Mouse (Mus musculus) bone marrow, adult 2 months (tissue): ENCODE results near the gene Camkmt. TPM values are rescaled to one million over a fixed set of nuclear protein-coding genes. Genes with fewer than 3 reads are reported as not detected.

Experiments
- H3K27ac ChIP-seq: fragments of 200-500 bp; 2 replicates; pipeline ENCODE4 v1.5.1; 2012; ENCODE audit warnings: low read depth, mild to moderate bottlenecking, control low read depth, inconsistent platforms, low read length; ENCODE audit not compliant: control insufficient read depth, poor library complexity, insufficient read depth
- H3K4me1 ChIP-seq: fragments of 200-500 bp; 2 replicates; pipeline ENCODE4 v1.6.1; 2011; ENCODE audit warnings: low read length; ENCODE audit not compliant: control insufficient read depth, insufficient read depth
- H3K4me3 ChIP-seq: fragments of 200-500 bp; replicated peaks from 2 replicates; pipeline ENCODE3; 2011; ENCODE audit warnings: mild to moderate bottlenecking, low read depth, low read length, control low read depth; ENCODE audit not compliant: control insufficient read depth
- CTCF ChIP-seq: fragments of 200-500 bp; IDR thresholded peaks from 2 replicates; pipeline ENCODE4 v1.5.1; 2011; ENCODE audit warnings: low read length, control low read depth; ENCODE audit not compliant: control insufficient read depth, insufficient read depth
- POLR2A ChIP-seq: fragments of 200-500 bp; IDR thresholded peaks from 2 replicates; pipeline ENCODE4 v1.6.1; 2011; ENCODE audit warnings: low read depth, mild to moderate bottlenecking, control low read depth, low read length, borderline replicate concordance; ENCODE audit not compliant: control insufficient read depth
- WGBS: fragments of 180-500 bp; shearing (Covaris S2); methylation state at CpG from one replicate; pipeline ENCODE4 v1.1.7; 2018; 5-methylcytosine and 5-hydroxymethylcytosine counted together
- polyA plus RNA-seq: library from polyadenylated mRNA; stranded (reverse); fragments of >200 nt; gene quantifications from 2 replicates; pipeline ENCODE4 v1.2.4, GENCODE M21; 2011; ENCODE audit warnings: low replicate concordance; ENCODE audit not compliant: missing spikeins, insufficient read depth, insufficient read length

The Camkmt gene
- polyA plus RNA-seq, 1 experiment: 4.3 TPM

- Histone ChIP-seq H3K27ac (no peak overlapping the region), H3K4me3 (no peak overlapping the region), H3K4me1 (no peaks in the 10 kb centered on the region)
- no peak for TF ChIP-seq POLR2A
- no peak for TF ChIP-seq CTCF
- 86% methylated on average over 10 of the region's 10 CpGs for WGBS
Measured at GRCm38 (mm10) chr17:85353636-85354035, 263.3 kb downstream of the Camkmt start.

GRCm38 (mm10) chr17:85355356-85355755, 265.0 kb downstream of the Camkmt start:
- 86% methylated on average over 9 of the region's 9 CpGs for WGBS
- H3K4me3 ChIP-seq: no peak overlapping the region
- no peak overlapping the region for H3K27ac ChIP-seq
- no peak for TF ChIP-seq POLR2A
- no peak for TF ChIP-seq CTCF
- H3K4me1 ChIP-seq: no peaks in the 10 kb centered on the region

- H3K4me3 ChIP-seq: no peak overlapping the region
- H3K27ac ChIP-seq: no peak overlapping the region
- no peak for TF ChIP-seq POLR2A
- no peak for TF ChIP-seq CTCF
- 87% methylated on average over 7 of the region's 7 CpGs for WGBS
- H3K4me1 ChIP-seq: no peaks in the 10 kb centered on the region
Measured at GRCm38 (mm10) chr17:85361006-85361405, 270.7 kb downstream of the Camkmt start.

GRCm38 (mm10) chr17:85367319-85367718, 277.0 kb downstream of the Camkmt start:
- WGBS: 87% methylated on average over 5 of the region's 5 CpGs
- H3K4me1 ChIP-seq: no peaks in the 10 kb centered on the region
- no peak overlapping the region for H3K4me3 ChIP-seq
- H3K27ac ChIP-seq: no peak overlapping the region
- no peak for TF ChIP-seq CTCF
- TF ChIP-seq POLR2A: no peak

- no peaks in the 10 kb centered on the region for H3K4me1 ChIP-seq
- TF ChIP-seq CTCF (no peak), POLR2A (no peak)
- H3K27ac ChIP-seq: no peak overlapping the region
- 69% methylated on average over 8 of the region's 8 CpGs for WGBS
- H3K4me3 ChIP-seq: no peak overlapping the region
Measured at GRCm38 (mm10) chr17:85368776-85369175, 278.4 kb downstream of the Camkmt start.

- TF ChIP-seq POLR2A (no peak), CTCF (no peak)
- H3K4me3 ChIP-seq: no peak overlapping the region
- no peaks in the 10 kb centered on the region for H3K4me1 ChIP-seq
- H3K27ac ChIP-seq: no peak overlapping the region
- WGBS: 69% methylated on average over 13 of the region's 13 CpGs
Measured at GRCm38 (mm10) chr17:85372076-85372475, 281.7 kb downstream of the Camkmt start.

GRCm38 (mm10) chr17:85372523-85372922, 282.2 kb downstream of the Camkmt start:
- 77% methylated on average over 7 of the region's 7 CpGs for WGBS
- Histone ChIP-seq H3K4me3 (no peak overlapping the region), H3K4me1 (no peaks in the 10 kb centered on the region), H3K27ac (no peak overlapping the region)
- no peak for TF ChIP-seq CTCF
- no peak for TF ChIP-seq POLR2A

- no peak overlapping the region for H3K4me3 ChIP-seq
- WGBS: 80% methylated on average over 19 of the region's 19 CpGs
- no peak overlapping the region for H3K27ac ChIP-seq
- TF ChIP-seq POLR2A: no peak
- TF ChIP-seq CTCF: no peak
- H3K4me1 ChIP-seq: no peaks in the 10 kb centered on the region
Measured at GRCm38 (mm10) chr17:85374100-85374833, 283.9 kb downstream of the Camkmt start.

- Histone ChIP-seq H3K4me1 (no peaks in the 10 kb centered on the region), H3K27ac (no peak overlapping the region), H3K4me3 (no peak overlapping the region)
- 87% methylated on average over 8 of the region's 8 CpGs for WGBS
- TF ChIP-seq POLR2A (no peak), CTCF (no peak)
Measured at GRCm38 (mm10) chr17:85374834-85375176, 284.5 kb downstream of the Camkmt start.
